Mouse (Mus musculus) heart, postnatal 25 days (tissue): ENCODE results near the gene Mab21l3. TPM values are rescaled to one million over a fixed set of nuclear protein-coding genes. Genes with fewer than 3 reads are reported as not detected.
A peak's percentile ranks its signal among the peaks of the same experiment; 100 is the strongest.

Experiments
- DNase-seq: peaks from one replicate; pipeline ENCODE4 v3.0.0; 2022; ENCODE audit warnings: low spot score
- intact Hi-C: fragments of 180-260 bp; cut with DNase I; formaldehyde crosslinking; loops from one replicate; pipeline ENCODE4 v1.15.1; 2025
- total RNA-seq, 2 experiments: library from RNA; stranded (reverse); gene quantifications; 2 replicates each; pipeline ENCODE4 v1.2.3; 2021

Mab21l3 gene
- total RNA-seq, 2 experiments from 2014 or later, result 0.08 TPM; not detected in 1

DNA sequence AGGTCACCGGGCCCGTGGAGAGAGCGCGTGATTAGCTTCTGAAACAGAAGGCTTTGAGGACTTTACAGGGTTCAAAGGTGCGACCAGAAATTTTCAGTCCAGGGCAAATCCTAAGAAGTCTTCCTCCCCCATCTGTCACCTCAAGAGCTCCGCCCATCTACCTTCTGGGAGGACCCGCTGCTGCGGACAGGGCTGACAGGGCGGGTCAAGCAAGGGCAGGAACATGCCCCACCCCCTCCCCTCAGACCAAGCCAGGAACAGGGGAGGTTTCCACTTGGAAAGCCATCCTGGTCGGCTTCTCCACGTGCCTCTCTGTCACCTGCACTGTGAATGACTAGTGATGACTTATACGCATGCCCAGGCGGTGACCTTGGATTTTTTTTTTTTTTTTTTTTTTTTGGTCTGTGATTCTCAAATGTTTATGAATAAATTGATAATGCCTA is 43.2 kb downstream of the Mab21l3 start:
- DNase-seq, result peak; percentile 16
- intact Hi-C loops, result loop anchor here (2.0 kb wide), 1 partner anchor 203 kb away; no protein-coding TSS in a partner anchor

DNA sequence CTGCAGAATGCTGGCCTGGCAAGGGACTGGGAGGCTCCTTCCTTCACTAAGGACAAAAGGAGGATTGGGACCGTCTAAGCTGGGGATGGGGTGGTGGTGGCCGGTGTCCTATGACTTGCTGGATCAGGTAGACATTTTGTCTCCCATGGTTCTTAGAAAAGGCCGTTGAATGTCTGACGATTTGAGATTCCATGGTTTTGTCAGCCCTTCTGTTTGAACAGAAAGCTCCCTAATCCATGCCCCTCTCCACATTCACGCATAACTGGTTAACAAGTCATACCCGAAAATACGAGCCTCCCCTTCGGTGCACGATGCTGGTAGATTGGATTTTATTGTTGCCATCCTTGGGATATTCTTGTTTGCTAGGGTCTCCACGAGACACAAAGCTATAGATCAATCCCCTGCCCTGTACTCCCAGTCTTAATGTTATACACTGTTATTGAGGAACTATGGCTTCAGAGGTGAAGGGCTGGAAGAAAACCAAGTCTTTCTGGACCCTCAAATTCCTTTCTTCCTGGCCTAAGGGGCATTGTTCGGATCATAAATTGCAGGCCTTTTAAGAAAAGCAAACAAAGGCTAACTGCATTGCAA is 43.7 kb downstream of the Mab21l3 start:
- intact Hi-C loops, result loop anchor here (2.0 to 5.0 kb wide), 2 partner anchors 98 to 202 kb away; no protein-coding TSS in a partner anchor
- no peak for DNase-seq

DNA sequence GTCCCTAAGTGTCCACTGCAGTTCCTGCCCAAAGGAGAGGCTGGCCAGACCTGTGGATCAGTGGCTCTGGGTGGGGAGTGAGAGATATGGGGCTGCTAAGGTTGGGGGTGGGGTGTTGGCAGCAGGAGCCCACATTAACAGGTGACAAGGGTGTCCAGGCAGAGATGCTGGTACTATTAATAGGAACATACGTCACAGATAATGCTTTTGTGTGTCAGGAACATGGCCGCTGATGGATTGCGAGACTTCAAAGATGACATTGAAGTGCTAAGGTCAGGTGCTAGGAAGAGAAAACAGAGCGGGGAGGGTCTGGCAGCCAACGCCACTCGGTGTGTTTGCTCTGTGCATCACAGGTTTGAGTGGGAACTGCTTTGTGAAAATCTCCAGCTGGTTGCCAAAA is 44.4 kb downstream of the Mab21l3 start:
- DNase-seq, result peak; percentile 21
- intact Hi-C loops, result loop anchor here (2.0 to 5.0 kb wide), 2 partner anchors 97 to 202 kb away; no protein-coding TSS in a partner anchor

DNA sequence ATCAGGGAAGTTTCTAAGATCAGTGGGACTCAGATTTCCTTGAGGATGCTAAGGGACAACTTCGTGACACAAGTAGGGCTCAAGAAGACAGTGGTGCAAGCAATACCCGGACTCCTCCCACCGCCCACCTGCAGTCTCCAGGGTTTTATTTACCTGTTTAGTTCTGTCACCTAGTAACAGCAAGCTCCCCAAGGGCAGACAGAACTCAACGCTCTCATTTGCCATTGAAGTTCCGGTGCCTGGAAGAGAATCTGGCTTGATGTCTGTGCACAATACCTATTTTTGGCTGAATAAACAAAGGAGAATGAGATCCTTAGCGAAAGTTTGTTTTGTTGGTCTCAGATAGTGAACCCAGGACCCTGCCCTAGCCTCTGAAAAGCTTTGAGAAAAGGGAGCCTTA is 45.0 kb downstream of the Mab21l3 start:
- DNase-seq, result no peak
- intact Hi-C loops, result loop anchor here (2.0 to 5.0 kb wide), 2 partner anchors 96 to 201 kb away; no protein-coding TSS in a partner anchor

DNA sequence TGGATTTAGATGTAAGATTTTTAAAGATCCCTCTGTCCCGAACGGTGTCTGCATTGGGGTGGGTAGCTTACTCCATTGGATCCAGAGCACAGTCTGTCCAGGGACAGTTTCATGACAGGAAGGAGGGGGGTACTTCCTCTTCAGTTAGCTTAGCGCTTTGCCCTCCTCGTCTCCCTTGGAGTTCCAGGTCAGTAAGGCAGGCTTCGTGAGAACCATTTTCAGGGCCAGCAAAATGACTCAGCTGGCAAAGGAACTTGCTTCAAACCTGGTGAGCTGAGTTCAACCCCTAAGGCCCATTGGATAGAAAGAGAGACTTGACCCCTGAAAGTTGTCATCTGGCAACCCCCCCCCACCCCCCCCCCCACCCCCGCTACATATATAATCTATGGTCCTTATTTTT is 46.0 kb downstream of the Mab21l3 start:
- intact Hi-C loops, result loop anchor here (5.0 kb wide), 1 partner anchor 95 kb away; no protein-coding TSS in a partner anchor
- no peak for DNase-seq

DNA sequence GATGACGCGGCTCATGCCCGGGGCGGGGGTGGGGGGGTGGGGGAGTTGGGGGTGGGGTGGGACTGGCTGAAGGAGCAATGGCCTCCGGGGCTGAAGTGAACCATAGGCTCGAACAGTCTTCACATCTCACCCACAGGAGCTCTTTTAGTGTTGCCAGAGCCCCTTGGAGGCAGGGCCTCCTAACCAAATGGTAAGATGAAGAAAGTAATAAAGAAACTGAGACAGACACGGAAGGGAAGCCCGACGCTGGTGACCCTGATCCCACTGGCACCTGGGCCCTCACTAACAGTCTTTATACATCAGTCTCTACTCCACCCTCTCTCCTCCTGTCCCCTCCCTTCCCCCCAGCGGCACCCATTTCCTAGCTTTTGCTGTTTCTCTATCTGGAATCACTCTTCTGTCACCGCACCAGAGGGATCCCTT is 48.2 kb downstream of the Mab21l3 start:
- intact Hi-C loops, result loop anchor here (5.0 kb wide), 1 partner anchor 93 kb away; no protein-coding TSS in a partner anchor
- DNase-seq, result no peak

DNA sequence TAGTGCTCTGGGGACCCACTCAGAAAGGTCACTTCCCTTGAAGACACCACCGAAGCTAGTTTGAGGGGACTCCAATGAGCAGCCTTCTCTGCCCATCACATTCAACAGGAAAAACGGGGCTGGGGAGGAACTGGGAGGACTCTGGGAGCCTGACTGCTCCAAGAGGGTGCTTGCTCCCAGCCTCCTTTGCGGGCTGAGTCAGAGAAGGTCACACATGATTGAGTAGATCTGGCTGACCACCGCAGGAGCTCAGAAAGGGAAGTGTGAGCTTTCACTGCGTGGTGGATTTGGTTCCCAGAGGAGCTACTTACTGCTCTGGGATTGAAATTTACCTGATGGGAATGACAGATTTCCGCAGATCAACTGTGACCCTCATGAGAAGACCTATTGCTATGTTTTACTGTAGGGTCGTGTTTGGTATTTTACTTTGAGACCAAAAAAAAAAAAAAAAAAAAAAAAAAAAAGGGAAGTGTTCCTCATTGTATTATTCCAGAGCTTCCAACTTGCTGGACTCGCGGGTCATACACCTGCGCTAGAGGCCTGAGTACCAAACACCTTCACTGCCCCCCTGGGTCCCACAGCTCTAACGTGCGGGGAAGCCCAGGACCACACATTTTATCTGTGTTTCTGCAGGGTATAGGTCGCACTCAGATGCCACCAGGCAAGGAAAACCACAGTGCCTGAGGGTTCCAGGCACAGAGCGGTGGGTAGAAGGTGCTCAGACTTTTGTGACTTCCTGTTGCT is 48.7 kb downstream of the Mab21l3 start:
- no peak for DNase-seq
- intact Hi-C loops, result loop anchor here (5.0 kb wide), 1 partner anchor 93 kb away; no protein-coding TSS in a partner anchor

DNA sequence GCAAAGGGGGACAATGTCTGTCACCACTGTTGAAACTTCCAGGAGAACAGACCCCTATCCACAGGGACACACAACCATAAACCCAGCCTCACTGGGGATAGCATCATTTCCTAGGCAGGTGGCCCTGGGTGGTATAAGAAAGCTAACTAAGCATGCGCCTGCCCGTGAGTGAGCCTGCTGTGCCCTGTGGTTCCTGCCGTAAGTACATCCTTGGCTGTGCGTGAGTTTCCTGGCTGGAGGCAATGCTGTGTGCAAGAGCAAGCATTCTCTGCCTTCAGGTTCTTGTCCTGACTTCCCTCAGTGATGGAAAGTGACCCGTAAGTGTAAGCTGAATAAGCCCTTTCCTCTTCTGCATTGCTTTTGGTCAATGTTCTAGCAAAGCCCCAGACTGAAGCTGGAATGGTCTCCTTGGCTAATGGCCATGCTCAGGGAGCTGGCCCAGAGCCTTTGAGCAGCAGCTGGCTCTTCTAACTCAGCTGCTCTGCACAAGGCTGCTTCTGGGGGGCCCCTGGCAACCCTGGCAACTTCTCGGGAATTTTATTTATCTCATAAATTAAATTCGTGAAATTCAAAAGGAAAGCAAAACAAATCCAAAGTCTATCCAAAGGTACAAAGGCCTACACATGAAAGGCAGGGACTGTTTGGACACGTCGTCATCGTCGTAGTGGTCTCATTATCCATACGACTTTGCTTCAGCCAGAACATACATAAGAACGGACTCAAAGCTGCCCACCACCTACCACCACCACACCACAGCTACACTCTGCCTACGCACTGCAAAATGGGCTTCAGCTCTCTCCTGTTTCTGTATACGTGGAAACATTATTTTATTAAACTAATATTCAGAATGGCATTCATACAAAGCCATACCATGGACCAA is 50.7 kb downstream of the Mab21l3 start:
- intact Hi-C loops, result no loop called here
- DNase-seq, result no peak

DNA sequence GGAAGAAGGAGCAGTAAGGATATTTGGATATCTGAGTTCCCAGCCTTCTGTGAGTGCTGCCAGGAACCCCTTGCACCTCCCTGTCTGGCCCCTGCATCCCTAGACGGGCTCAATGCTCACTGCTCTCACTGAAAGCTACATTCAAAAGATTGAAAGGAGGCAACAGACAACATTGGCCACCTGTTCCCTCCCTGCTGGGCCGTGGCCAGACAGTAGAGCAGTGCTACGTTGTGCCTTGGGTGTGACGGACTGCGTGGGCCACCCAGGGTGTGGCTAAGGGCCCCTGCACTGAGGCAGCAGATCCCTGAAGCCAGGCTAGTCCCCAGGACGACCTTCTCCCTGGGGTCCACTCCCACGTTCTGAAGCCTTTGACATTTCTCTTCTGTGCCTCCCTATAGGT is 52.5 kb downstream of the Mab21l3 start:
- intact Hi-C loops, result no loop called here
- DNase-seq, result no peak

DNA sequence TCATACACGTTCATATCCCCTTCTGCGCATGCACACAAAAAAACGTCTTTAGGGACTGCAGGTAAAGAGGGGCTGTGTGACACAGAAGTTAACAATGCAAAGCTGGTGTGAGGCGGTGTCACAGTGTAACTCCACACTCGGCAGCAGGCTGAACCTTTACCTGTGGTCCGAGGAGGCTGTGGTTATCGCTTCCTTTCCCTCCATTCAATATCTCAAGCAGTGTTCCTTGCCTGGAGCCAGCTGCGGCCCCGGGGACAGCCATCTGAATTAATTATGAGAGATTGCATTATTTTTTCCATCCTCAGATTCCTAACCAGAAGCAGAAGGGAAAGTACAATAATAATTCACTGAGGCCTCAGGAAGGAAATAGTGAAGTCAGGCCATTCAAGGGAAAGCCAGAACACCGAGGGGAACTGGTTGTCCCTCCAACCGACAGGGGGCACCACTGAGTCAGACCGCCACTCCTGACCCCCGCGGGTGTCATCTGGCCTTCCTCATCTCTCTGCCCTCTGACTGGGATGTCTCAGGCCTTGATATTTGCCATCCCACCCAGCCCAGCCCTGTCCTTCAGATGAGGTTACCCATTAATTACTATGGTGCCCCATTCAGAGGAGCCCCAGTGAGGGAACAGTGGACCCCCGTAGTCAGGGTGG is 53.2 kb downstream of the Mab21l3 start:
- no peak for DNase-seq
- intact Hi-C loops, result no loop called here

DNA sequence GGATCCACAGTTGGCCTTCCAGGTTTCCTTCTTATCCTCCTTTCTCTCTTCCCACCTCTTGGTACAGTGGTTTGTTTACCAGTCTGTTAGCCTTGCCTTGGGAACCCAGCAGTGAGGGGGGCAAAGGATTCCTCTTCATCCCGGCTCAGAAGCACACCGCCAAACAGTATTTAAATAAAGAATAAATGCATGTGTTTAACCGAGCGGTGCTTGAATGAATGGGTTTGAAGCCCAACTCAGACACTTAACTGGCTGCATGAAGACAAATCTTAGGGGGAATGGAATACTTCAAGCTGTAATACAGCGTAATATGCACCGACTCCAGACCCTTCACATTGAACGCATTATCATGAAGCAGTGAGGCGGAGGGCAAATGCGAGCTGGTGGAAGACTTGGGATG is 54.1 kb downstream of the Mab21l3 start:
- no peak for DNase-seq
- intact Hi-C loops, result no loop called here

DNA sequence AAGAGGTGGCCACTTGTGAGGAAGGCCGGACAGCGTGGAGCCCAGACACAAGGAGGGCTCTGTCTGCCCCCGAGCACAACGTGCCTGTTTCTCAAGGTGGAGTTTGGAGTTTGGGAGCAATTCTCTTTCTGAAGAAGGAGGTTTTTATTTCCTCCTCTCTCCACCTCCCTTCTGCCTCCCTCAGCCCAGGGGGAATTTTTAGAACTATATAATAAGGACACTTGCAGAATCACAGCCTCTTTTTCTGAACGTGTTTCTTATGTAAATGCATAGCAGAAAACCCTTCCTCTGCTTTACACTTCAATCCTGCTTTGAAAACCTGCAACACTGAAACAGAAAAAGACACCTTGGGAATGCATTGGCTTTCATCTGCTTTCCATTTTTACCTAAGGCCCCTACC is 54.7 kb downstream of the Mab21l3 start:
- intact Hi-C loops, result no loop called here
- DNase-seq, result no peak

DNA sequence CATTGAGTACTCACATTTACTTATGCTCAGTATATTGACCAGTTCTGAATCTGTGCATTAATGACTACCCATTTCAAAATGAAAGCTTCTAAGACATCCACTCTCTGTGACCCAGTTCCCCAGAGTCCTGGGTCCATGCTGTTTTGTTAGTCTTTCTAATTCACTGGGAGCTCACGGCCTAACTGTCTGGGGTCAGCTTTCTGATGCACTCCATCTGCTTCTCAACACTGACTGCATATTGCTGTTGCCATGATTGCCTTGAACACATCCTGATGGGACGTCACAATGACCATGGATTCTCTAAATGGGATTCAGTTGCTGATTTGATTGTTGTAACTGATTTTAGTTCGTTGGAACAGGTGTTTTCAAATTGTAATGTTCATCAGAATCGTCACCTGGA is 56.6 kb downstream of the Mab21l3 start:
- intact Hi-C loops, result no loop called here
- no peak for DNase-seq

DNA sequence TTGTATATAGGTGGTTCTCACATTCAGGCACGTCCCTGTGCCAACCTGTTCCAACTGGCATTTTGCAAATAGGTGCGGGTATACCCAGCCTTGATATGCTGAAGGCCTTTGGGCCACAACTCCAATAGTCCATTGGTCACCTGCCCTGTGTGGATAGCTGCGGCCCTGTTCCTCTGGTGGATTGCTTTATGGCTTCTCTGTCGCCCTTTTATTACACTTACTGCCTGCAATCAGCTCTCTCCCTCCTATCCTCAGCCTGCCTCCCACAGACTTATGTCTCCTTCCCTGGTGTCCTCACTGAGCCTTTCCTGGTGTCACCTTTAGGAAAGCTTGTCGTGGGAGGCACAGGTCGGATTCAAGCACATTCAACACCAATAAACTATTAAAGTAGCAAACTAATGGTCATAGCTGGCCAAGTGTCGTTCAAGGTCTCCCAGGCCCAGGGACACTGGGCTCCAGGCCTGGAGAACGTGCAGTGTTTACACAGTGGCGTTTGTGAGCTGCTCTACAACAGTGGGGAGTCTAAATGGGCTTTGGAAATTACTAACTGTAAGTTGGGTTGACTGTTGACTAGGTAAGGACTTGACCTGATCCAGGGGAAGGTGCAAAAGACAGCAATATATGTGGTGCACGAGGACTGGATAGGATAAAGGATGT is 63.9 kb downstream of the Mab21l3 start:
- DNase-seq, result no peak
- intact Hi-C loops, result no loop called here

DNA sequence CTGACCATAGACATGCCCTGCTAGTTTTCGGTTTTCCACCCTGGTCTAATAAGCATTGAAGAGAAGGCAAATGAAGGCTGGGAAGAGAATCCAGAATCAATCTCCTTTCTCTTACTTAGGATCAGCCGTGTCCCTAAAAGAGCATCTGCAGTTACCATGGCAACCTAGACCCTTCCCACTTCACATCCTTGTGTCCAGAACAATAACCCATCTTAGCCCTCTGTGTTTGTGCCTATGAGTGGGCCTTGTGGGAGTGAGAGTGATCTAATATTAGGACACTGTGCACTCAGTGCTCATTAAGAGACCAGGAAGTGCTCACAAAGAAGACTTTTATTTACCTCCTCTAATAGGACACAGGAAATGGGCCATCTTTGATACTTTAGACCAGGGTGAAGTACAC is 65.0 kb downstream of the Mab21l3 start:
- no peak for DNase-seq
- intact Hi-C loops, result no loop called here

DNA sequence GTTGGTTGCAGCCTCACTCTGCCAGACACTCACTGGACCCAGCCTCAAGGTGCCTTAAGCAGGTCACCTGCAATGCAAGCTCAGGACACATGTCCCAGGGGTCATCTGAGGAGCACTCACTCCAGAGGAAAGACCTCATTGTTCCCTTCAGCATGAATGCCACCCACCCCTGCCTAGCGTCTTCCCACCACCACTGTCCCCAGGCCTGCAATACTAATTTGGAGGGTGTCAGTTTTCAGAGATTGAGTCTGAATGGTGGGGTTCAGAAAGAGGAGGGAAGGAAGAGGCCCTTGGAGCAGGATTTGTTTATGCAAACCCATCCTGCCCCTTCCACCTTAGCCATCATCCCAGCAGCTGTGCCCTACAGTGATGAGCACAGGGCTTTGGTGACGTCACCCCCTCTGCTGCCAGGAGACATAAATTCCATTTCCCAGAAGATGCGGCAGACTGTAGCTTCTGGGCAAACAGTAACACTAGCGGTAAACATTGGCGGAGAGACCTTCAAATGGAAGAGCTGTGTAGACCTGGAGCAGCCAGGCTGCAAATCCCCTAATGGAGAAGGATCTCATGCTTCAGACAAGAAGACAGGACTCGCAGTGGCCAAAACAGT is 67.8 kb downstream of the Mab21l3 start:
- intact Hi-C loops, result no loop called here

DNA sequence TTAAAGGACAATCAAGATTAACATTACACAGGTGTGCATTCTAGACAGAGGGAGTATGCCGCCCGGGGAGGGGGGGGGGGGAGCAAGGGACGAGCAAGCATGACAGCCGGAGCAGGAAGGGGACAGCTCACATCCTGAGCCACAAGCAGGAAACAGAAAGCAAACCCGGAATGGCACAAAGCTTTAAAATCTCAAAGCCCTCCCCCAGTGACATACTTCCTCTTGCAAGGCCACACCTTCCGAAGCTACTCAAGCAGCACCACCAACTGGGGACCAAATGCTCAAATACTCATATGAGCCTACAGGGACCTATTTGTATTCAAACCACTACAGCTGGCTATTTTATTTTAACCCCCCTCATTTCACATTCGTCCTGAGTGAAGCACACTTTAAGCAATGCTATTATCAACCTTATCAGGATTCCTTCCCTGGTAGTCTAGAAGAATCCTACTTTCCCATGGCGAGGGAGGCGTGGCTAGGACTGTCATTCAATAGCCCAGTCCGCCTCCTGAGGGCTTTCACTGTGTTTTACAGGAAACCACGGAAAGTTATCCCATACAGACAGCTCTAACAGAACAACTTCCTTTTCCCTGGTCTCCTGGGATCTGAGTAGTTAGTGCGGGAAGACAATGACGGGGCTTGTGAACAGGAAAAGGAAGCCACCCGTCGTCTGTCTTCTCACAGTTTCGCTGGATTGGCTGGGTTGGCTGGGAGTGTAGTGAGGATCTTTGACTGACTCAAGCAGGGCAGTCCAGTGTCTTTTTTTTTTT is 69.7 kb downstream of the Mab21l3 start:
- peak; percentile 38 for DNase-seq

More for the DNA sequence above, 67.8 kb downstream of the Mab21l3 start:
- no peak for DNase-seq

DNA sequence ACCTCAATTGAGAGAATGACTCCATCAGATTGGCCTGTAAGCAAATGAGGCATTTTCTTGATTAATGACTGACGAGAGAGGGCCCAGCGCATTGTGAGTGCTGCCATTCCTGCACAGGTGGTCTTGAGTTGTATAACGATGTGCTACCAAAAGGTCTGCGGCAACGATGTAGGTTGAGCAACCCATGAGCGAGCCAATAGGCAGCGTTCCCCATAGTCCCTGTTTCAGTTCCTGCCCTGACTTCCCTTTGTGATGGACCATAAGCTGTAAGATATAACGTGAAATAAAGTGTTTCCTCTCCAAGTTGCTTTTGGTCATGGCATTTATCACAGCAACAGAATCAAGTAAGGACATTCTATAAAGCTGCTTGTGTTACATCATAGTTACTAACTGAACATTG is 73.0 kb downstream of the Mab21l3 start:
- no peak for DNase-seq
- intact Hi-C loops, result loop anchor here (5.0 kb wide), 1 partner anchor 63 kb away; no protein-coding TSS in a partner anchor

More for the DNA sequence above, 69.7 kb downstream of the Mab21l3 start:
- intact Hi-C loops, result loop anchor here (5.0 kb wide), 1 partner anchor 67 kb away; no protein-coding TSS in a partner anchor
